Mouse (Mus musculus): ENCODE data around the gene AW551984. TPM values are rescaled to one million over a fixed set of nuclear protein-coding genes. Genes with fewer than 3 reads are reported as not detected.
A peak's percentile ranks its signal among the peaks of the same experiment; 100 is the strongest.

The AW551984 gene
- total and polyA plus RNA-seq, 3 experiments: 0.14 to 0.26 (median 0.20) TPM

DNA sequence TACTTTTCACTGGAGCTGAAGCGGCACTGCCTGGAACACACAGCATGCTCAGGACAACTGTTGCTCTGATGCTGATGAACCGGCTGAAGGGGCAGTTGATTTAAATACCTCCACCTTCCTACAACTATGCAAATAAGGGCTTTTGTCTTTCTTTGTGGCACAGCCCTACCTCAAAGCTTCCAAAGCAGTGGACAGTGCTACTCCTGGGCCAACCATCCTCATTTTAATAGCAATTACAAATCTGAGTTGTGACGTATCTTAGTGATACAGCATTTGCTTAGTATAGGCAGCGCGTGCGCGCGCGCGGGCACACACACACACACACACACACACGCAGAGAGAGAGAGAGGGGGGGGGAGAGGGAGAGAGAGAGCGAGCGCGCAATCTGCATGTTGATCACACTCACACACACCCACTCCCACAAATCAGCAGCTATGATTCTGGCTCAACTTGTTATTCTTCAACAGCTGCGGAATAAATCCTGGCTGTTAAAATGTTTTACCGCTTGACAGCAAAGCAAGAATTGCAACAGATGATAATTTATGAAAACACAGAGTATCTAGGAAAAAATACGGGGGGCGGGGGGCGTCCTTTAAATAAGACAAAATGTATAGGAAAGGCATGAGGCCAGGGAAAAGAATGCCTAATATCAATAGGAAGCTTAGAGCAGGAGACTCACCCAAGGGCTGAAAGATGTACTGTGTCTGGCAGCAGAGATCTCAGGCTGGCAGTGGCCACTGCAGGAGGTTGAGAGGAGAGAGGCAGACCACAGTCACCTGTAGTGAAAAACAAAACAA lies 1.5 kb downstream of the AW551984 start:
- DNase-seq: no peak
- intact Hi-C loops (cut with DNase I): no loop called here
- Histone ChIP-seq H3K36me3 (ENCODE audit: control insufficient read depth, insufficient read depth, low read length) (no peaks in the 10 kb centered on the region), H3K27me3 (ENCODE audit: control insufficient read depth, insufficient read depth, low read length) (no peaks in the 10 kb centered on the region), H3K79me2 (replicated peaks; ENCODE audit: control insufficient read depth, insufficient read depth, low read length) (no peaks in the 10 kb centered on the region), H3K4me3 (0 out of 2 replicates have a peak overlapping the region, but pooled peaks have one; percentile 10), H3K27ac (no peak overlapping the region), H3K4me1 (ENCODE audit: control insufficient read depth, insufficient read depth, low read length) (no peaks in the 10 kb centered on the region), H3K9ac (ENCODE audit: low read depth, low read length) (no peak overlapping the region)
- 2% methylated on average over 19 of the region's 19 CpGs for WGBS
- TF ChIP-seq CTCF (IDR thresholded peaks at IDR 0.05) (no peak), POLR2A (IDR thresholded peaks at IDR 0.05; ENCODE audit: insufficient read depth, low read depth, low read length) (no peak), EP300 (IDR thresholded peaks at IDR 0.05; ENCODE audit: insufficient read depth, low read depth, low read length) (no peak)

GRCm38 (mm10) chr9:39577050-39577449 lies 27.2 kb downstream of the AW551984 start:
- WGBS: 41% methylated on average over 5 of the region's 5 CpGs
- H3K4me1 ChIP-seq (ENCODE audit: control insufficient read depth, insufficient read depth, low read length): no peaks in the 10 kb centered on the region
- H3K36me3 ChIP-seq (ENCODE audit: control insufficient read depth, insufficient read depth, low read length): no peaks in the 10 kb centered on the region
- intact Hi-C loops (cut with DNase I): no loop called here
- no peak overlapping the region for H3K4me3 ChIP-seq
- TF ChIP-seq EP300 (IDR thresholded peaks at IDR 0.05; ENCODE audit: insufficient read depth, low read depth, low read length) (no peak), POLR2A (IDR thresholded peaks at IDR 0.05; ENCODE audit: insufficient read depth, low read depth, low read length) (no peak)
- H3K9ac ChIP-seq (ENCODE audit: low read depth, low read length): no peak overlapping the region
- H3K79me2 ChIP-seq (replicated peaks; ENCODE audit: control insufficient read depth, insufficient read depth, low read length): no peaks in the 10 kb centered on the region
- no peaks in the 10 kb centered on the region for H3K27me3 ChIP-seq (ENCODE audit: control insufficient read depth, insufficient read depth, low read length)
- peak overlapping the region; percentile 19; the same call in 1 of the 2 replicates for H3K27ac ChIP-seq
- peak in 1 of 2 experiments; percentile 8 for DNase-seq

- no peak within 1 kb of the TSS for H3K27ac ChIP-seq
These were observed 28.7 kb downstream of the AW551984 start, which contains the start of gene Olfr959 for GRCm38 (mm10) chr9:39575469-39575868. Gene Olfr959 (minus strand): TSS chr9:39575569.

GRCm38 (mm10) chr9:39558349-39558647 lies 45.9 kb downstream of the AW551984 start:
- Histone ChIP-seq H3K27ac (no peak overlapping the region), H3K4me3 (no peak overlapping the region), H3K4me1 (ENCODE audit: control insufficient read depth, insufficient read depth, low read length) (no peaks in the 10 kb centered on the region), H3K9ac (ENCODE audit: low read depth, low read length) (no peak overlapping the region), H3K36me3 (ENCODE audit: control insufficient read depth, insufficient read depth, low read length) (no peaks in the 10 kb centered on the region), H3K79me2 (replicated peaks; ENCODE audit: control insufficient read depth, insufficient read depth, low read length) (no peaks in the 10 kb centered on the region), H3K27me3 (ENCODE audit: control insufficient read depth, insufficient read depth, low read length) (no peaks in the 10 kb centered on the region)
- DNase-seq: no peak
- intact Hi-C loops (cut with DNase I): no loop called here
- TF ChIP-seq POLR2A (IDR thresholded peaks at IDR 0.05; ENCODE audit: insufficient read depth, low read depth, low read length) (no peak), EP300 (IDR thresholded peaks at IDR 0.05; ENCODE audit: insufficient read depth, low read depth, low read length) (no peak), CTCF (IDR thresholded peaks at IDR 0.05) (no peak)

More at GRCm38 (mm10) chr9:39575469-39575868, 28.7 kb downstream of the AW551984 start, which contains the start of gene Olfr959:
- WGBS: 59% methylated on average over 3 of the region's 3 CpGs
- no peak for DNase-seq
- no peak for TF ChIP-seq CTCF (IDR thresholded peaks at IDR 0.05)
- TF ChIP-seq EP300 (IDR thresholded peaks at IDR 0.05; ENCODE audit: insufficient read depth, low read depth, low read length): no peak
- TF ChIP-seq POLR2A (IDR thresholded peaks at IDR 0.05; ENCODE audit: insufficient read depth, low read depth, low read length): no peak
- Histone ChIP-seq H3K4me3 (no peak within 1 kb of the TSS), H3K36me3 (ENCODE audit: control insufficient read depth, insufficient read depth, low read length) (no peaks in the 10 kb centered on the region), H3K79me2 (replicated peaks; ENCODE audit: control insufficient read depth, insufficient read depth, low read length) (no peaks in the 10 kb centered on the region), H3K27me3 (ENCODE audit: control insufficient read depth, insufficient read depth, low read length) (no peaks in the 10 kb centered on the region), H3K9ac (ENCODE audit: low read depth, low read length) (no peak within 1 kb of the TSS), H3K4me1 (ENCODE audit: control insufficient read depth, insufficient read depth, low read length) (no peaks in the 10 kb centered on the region)
- intact Hi-C loops (cut with DNase I): no loop called here

DNA sequence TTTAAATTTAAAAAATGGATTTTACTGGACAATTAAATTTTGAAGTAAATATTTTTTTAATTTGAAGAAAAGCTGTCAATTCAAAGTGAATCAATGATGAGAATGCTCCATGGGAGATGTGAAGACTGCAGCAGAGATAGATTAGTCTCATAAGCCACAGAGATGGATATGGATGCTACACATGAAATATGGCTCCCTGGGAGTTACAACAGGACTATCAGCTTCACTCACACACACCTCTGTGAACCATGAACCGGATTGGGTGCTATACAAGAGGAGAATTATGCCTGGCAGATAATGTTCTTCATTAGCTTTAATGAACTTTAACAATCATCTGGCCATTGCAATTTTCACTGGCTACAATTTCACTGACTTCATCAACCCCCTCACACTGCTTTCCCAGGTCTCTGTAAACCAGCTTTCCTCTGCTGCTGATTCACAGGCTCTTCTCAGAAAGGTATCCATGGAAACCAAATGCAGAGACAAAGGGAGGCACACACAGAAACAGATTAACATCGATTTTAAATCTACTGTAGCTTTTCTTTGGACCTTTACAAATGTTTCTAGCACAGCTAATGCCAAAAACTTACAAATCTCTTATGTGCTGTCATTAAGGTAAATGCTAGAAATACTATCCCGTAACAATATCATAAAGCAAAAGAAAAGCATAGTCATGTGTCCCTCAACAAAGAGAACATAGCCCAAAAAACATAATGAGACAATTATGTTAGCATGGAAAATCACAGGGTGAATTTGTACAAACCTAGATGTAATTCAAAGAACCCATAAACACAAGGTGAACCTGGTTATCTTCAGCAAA lies 46.5 kb downstream of the AW551984 start:
- Histone ChIP-seq H3K79me2 (replicated peaks; ENCODE audit: control insufficient read depth, insufficient read depth, low read length) (no peaks in the 10 kb centered on the region), H3K27ac (no peak overlapping the region), H3K27me3 (ENCODE audit: control insufficient read depth, insufficient read depth, low read length) (no peaks in the 10 kb centered on the region), H3K4me1 (ENCODE audit: control insufficient read depth, insufficient read depth, low read length) (no peaks in the 10 kb centered on the region), H3K9ac (ENCODE audit: low read depth, low read length) (no peak overlapping the region), H3K4me3 (no peak overlapping the region), H3K36me3 (ENCODE audit: control insufficient read depth, insufficient read depth, low read length) (no peaks in the 10 kb centered on the region)
- no peak for TF ChIP-seq POLR2A (IDR thresholded peaks at IDR 0.05; ENCODE audit: insufficient read depth, low read depth, low read length)
- no peak for TF ChIP-seq EP300 (IDR thresholded peaks at IDR 0.05; ENCODE audit: insufficient read depth, low read depth, low read length)
- no peak for TF ChIP-seq CTCF (IDR thresholded peaks at IDR 0.05)
- no peak for DNase-seq
- WGBS: 52% methylated on average over 3 of the region's 3 CpGs
- intact Hi-C loops (cut with DNase I): no loop called here

GRCm38 (mm10) chr9:39553946-39554345 lies 50.3 kb downstream of the AW551984 start, which contains the start of gene Olfr958:
Gene Olfr958 (minus strand): TSS chr9:39554054.
- TF ChIP-seq EP300 (IDR thresholded peaks at IDR 0.05; ENCODE audit: insufficient read depth, low read depth, low read length): no peak
- TF ChIP-seq CTCF (IDR thresholded peaks at IDR 0.05): no peak
- TF ChIP-seq POLR2A (IDR thresholded peaks at IDR 0.05; ENCODE audit: insufficient read depth, low read depth, low read length): no peak
- H3K4me3 ChIP-seq: no peak within 1 kb of the TSS
- H3K4me1 ChIP-seq (ENCODE audit: control insufficient read depth, insufficient read depth, low read length): no peaks in the 10 kb centered on the region
- WGBS: 40% methylated on average over 2 of the region's 2 CpGs
- no peaks in the 10 kb centered on the region for H3K36me3 ChIP-seq (ENCODE audit: control insufficient read depth, insufficient read depth, low read length)
- H3K27me3 ChIP-seq (ENCODE audit: control insufficient read depth, insufficient read depth, low read length): no peaks in the 10 kb centered on the region
- H3K79me2 ChIP-seq (replicated peaks; ENCODE audit: control insufficient read depth, insufficient read depth, low read length): no peaks in the 10 kb centered on the region
- H3K27ac ChIP-seq: no peak within 1 kb of the TSS
- no peak within 1 kb of the TSS for H3K9ac ChIP-seq (ENCODE audit: low read depth, low read length)
- intact Hi-C loops (cut with DNase I): no loop called here
- no peak for DNase-seq

Measured in heart, adult 2 months (tissue).